Mouse (Mus musculus): Measurements from ENCODE around the gene Vps33a. TPM values are rescaled to one million over a fixed set of nuclear protein-coding genes. Genes with fewer than 3 reads are reported as not detected.

The Vps33a gene
- polyA plus RNA-seq, 1 experiment from 2014 or later: 25.7 TPM

GRCm38 (mm10) chr5:123489935-123490334 is 82.9 kb downstream of the Vps33a start:
- H3K4me2 ChIP-seq: no peak overlapping the region
- H3K9me3 ChIP-seq: no peaks in the 10 kb centered on the region
- ATAC-seq (ENCODE audit: insufficient number of reproducible peaks, low FRiP score, low TSS enrichment, low read depth): no peak
- H3K9ac ChIP-seq: no peak overlapping the region
- no peaks in the 10 kb centered on the region for H3K36me3 ChIP-seq
- 38% methylated on average over 9 of the region's 9 CpGs for WGBS
- H3K27ac ChIP-seq: no peak overlapping the region
- no peaks in the 10 kb centered on the region for H3K27me3 ChIP-seq
- H3K4me1 ChIP-seq: peaks cover 7% of the 10 kb centered on the region
- no peak overlapping the region for H3K4me3 ChIP-seq

DNA sequence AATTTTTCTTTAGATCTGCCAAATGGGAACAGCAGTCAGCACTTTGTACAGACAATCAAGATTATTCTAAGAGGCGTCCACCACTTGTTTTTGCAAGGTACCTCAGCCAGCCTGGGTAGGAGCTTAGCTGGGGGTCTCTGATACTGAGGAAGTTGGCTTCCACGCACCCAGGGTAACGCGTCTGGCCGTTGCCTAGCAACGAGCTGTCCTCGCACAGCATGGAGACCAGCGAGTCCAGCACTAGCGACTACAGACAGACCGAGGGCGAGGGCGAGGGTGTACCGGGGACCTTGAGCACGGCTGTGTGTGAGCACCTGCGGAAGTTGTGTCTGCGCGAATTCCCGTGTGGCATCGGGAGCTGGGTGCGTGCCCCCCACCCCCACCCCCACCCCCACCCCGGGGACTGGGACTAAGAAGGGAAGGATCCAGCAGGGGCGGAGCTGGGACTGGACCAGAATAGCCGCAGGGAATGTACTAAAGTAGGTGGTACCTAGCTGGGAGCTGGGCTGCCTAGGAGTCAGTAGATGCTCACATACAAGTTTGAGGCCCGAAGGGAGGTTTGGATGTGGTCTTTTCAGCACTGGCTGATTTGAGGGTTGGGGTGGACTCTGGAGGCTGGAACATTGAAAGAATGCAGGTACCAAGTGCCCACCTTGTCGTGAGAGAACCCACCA is 83.6 kb downstream of the Vps33a start, which contains the start of the genes Lrrc43 and Il31:
Gene Lrrc43 (plus strand): TSS at position 194 of the 674 bp plus-strand sequence.
Gene Il31 (minus strand): TSS at position 378 of the 674 bp plus-strand sequence.
- ATAC-seq (ENCODE audit: insufficient number of reproducible peaks, low FRiP score, low TSS enrichment, low read depth): no peak; the same call in 1 of the 2 replicates
- H3K4me3 ChIP-seq: no peak within 1 kb of the TSS
- 8% methylated on average over 25 of the region's 25 CpGs for WGBS

DNA sequence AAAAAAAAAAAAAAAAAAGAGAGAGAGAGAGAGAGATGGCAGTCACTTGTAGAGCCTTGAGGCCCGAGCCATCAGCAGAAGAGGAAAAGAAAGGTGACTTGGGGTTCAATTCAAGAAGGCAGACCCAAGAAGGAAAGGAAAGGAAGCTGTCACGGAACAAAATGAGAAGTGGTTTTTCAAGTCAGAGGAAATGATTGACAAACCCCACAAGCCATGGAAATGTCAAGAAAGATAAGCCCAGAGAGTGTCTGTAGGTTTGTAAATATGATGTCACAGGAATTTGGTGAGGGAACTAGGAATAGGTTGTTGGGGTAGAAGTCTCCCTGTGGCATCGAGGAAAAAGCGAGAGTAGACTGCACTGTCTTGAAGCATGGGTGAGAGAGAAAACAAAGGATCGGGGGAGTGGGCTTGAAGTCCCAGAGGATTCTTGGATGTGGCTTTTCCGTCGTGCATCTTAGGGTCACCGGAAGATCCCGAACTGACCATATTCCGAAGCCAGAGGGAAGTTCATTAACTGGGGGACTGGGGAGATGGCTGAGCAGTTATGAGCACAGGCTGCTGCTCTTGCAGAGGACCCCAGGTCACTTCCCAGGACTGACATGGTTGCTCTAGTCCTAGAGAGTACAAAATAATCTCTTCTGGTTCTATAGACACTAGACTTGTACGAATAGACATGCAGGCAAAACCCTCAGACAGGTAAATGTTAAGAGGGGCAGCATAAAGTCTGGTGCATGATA is 85.0 kb downstream of the Vps33a start:
- no peaks in the 10 kb centered on the region for H3K9me3 ChIP-seq
- no peak for ATAC-seq (ENCODE audit: insufficient number of reproducible peaks, low FRiP score, low TSS enrichment, low read depth)
- 81% methylated on average over 11 of the region's 11 CpGs for WGBS
- no peak overlapping the region for H3K9ac ChIP-seq
- no peak overlapping the region for H3K4me2 ChIP-seq
- H3K4me3 ChIP-seq: no peak overlapping the region
- H3K27ac ChIP-seq: no peak overlapping the region
- H3K27me3 ChIP-seq: no peaks in the 10 kb centered on the region
- H3K4me1 ChIP-seq: peaks cover 7% of the 10 kb centered on the region
- no peaks in the 10 kb centered on the region for H3K36me3 ChIP-seq

More for the DNA sequence above, 83.6 kb downstream of the Vps33a start, which contains the start of the genes Lrrc43 and Il31:
- no peaks in the 10 kb centered on the region for H3K36me3 ChIP-seq
- H3K27ac ChIP-seq: no peak within 1 kb of the TSS
- H3K27me3 ChIP-seq: no peaks in the 10 kb centered on the region
- peak within 1 kb of the TSS; percentile 29; the same call in 1 of the 2 replicates for H3K4me2 ChIP-seq
- H3K4me1 ChIP-seq: peaks cover 7% of the 10 kb centered on the region
- no peaks in the 10 kb centered on the region for H3K9me3 ChIP-seq
- no peak within 1 kb of the TSS for H3K9ac ChIP-seq

Small RNA genes lying within 50 kb of the gene (microRNA-seq; reads per million reads assigned to microRNA genes)
- 1.0 reads per million for gene Mir7647

Other genes with a start within 250 kb of the Vps33a start
- gene Bcl7a, start 229.2 kb downstream of the Vps33a start, polyA plus RNA-seq (2015; fragmentation: Nextera tagmentation; extraction: Ambion mirVana): 20.4 and 22.3 TPM in 2 replicates
- gene Mlxip, start 178.2 kb downstream of the Vps33a start, polyA plus RNA-seq (2015; fragmentation: Nextera tagmentation; extraction: Ambion mirVana): 12.7 and 13.7 TPM in 2 replicates
- gene Lrrc43, start 83.7 kb downstream of the Vps33a start, polyA plus RNA-seq (2015; fragmentation: Nextera tagmentation; extraction: Ambion mirVana): not detected in 2 replicates
- not detected in 2 replicates for gene Il31, start 83.5 kb downstream of the Vps33a start, polyA plus RNA-seq (2015; fragmentation: Nextera tagmentation; extraction: Ambion mirVana)
- gene B3gnt4, start 62.6 kb downstream of the Vps33a start, polyA plus RNA-seq (2015; fragmentation: Nextera tagmentation; extraction: Ambion mirVana): 0.12 and 0.58 TPM in 2 replicates
- gene Diablo, start 48.9 kb downstream of the Vps33a start, polyA plus RNA-seq (2015; fragmentation: Nextera tagmentation; extraction: Ambion mirVana): 95.4 and 99.4 TPM in 2 replicates
- 0.44 and 0.46 TPM in 2 replicates for gene Gm49027, start 47.5 kb downstream of the Vps33a start, polyA plus RNA-seq (2015; fragmentation: Nextera tagmentation; extraction: Ambion mirVana)
- gene Clip1, start 111.6 kb upstream of the Vps33a start, polyA plus RNA-seq (2015; fragmentation: Nextera tagmentation; extraction: Ambion mirVana): 45.4 and 46.6 TPM in 2 replicates
- 62.3 and 62.7 TPM in 2 replicates for gene Zcchc8, start 148.1 kb upstream of the Vps33a start, polyA plus RNA-seq (2015; fragmentation: Nextera tagmentation; extraction: Ambion mirVana)
- gene Rsrc2, start 176.4 kb upstream of the Vps33a start, polyA plus RNA-seq (2015; fragmentation: Nextera tagmentation; extraction: Ambion mirVana): 109 and 111 TPM in 2 replicates
- 20.1 and 21.0 TPM in 2 replicates for gene Kntc1, start 176.7 kb upstream of the Vps33a start, polyA plus RNA-seq (2015; fragmentation: Nextera tagmentation; extraction: Ambion mirVana)